Mouse (Mus musculus): ENCODE results near the gene Sept12. TPM values are rescaled to one million over a fixed set of nuclear protein-coding genes. Genes with fewer than 3 reads are reported as not detected.

Sept12 gene
- polyA plus RNA-seq, 1 experiment from 2014 or later, result not detected

DNA sequence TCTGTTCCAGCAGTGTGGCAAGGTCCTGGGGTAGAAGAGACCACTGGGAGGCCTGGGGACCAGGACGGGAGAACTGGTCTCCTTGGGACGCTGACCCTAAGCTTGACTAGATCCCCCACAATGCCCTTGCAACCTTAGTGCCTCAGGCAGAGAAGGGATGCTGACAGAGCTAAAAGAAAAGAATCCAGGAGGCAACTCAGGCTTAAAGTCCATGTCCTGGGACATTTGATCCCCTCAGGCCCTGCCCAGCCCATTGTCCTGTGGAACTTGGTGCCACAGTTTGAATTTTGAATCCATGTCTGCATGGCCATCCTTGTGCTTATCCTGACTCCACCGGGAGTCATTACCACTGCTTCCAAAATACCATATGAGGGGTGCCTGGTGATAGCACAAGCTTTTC lies 51.5 kb downstream of the Sept12 start:
- ATAC-seq (replicated peaks; ENCODE audit: extremely low read depth, insufficient read depth, low FRiP score), result no peak
- Histone ChIP-seq H3K4me1 (ENCODE audit: control insufficient read depth, insufficient read depth, low read length) (no peaks in the 10 kb centered on the region), H3K27ac (ENCODE audit: low read length) (no peak overlapping the region), H3K9ac (ENCODE audit: low read length) (no peak overlapping the region), H3K9me3 (replicated peaks; ENCODE audit: control insufficient read depth, low read length) (no peaks in the 10 kb centered on the region), H3K27me3 (ENCODE audit: control insufficient read depth, insufficient read depth, low read length) (no peaks in the 10 kb centered on the region), H3K4me3 (ENCODE audit: low read length) (no peak overlapping the region), H3K36me3 (ENCODE audit: control insufficient read depth, insufficient read depth) (peaks cover 26% of the 10 kb centered on the region), H3K4me2 (ENCODE audit: low read depth, low read length) (no peak overlapping the region)
- 87% methylated on average over 3 of the region's 3 CpGs for WGBS

DNA sequence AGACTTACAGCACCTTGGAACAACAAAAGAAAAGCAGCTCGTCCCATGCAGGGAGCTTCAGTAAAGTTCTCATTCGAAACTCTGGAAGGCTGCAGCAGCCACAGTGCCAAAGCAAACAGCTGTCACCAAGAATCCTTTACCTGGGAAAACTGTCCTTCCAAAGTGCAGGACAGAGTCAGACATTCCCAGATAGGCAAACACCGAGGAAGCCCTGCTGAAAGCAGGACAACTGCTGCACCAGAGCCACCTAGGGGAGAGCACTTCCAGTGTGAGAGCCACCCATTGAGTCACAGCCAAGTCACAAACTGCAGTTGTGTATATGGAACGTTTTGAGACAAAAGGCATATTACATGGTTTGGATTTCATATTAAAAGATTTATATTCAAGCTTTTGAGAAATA lies 52.2 kb downstream of the Sept12 start:
- no peaks in the 10 kb centered on the region for H3K27me3 ChIP-seq (ENCODE audit: control insufficient read depth, insufficient read depth, low read length)
- 74% methylated on average over 4 of the region's 4 CpGs for WGBS
- no peak overlapping the region for H3K4me3 ChIP-seq (ENCODE audit: low read length)
- peaks cover 26% of the 10 kb centered on the region for H3K36me3 ChIP-seq (ENCODE audit: control insufficient read depth, insufficient read depth)
- no peak overlapping the region for H3K27ac ChIP-seq (ENCODE audit: low read length)
- ATAC-seq (replicated peaks; ENCODE audit: extremely low read depth, insufficient read depth, low FRiP score), result no peak
- H3K4me1 ChIP-seq (ENCODE audit: control insufficient read depth, insufficient read depth, low read length), result no peaks in the 10 kb centered on the region
- H3K9ac ChIP-seq (ENCODE audit: low read length), result no peak overlapping the region
- H3K9me3 ChIP-seq (replicated peaks; ENCODE audit: control insufficient read depth, low read length), result no peaks in the 10 kb centered on the region
- H3K4me2 ChIP-seq (ENCODE audit: low read depth, low read length), result no peak overlapping the region

DNA sequence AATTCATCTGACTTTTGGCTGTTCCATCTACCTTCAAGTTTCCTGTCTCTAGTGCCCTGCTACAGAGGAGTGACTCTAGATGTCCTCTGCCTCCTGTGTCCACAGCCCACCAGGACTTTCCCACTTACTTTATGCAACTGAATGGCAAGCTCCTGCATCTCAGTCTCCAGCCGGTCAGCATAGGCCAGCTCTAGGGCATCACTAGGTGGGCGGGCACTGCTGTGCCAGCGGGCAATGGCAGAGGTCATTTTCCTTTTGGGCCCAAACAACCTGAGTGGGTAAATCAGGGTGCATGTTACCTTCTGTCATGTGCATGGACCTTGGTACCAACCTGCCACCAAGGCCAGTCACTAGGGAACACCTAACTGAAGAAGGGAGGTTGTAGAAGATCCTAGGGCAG lies 54.2 kb downstream of the Sept12 start:
- no peak for ATAC-seq (replicated peaks; ENCODE audit: extremely low read depth, insufficient read depth, low FRiP score)
- Histone ChIP-seq H3K4me2 (ENCODE audit: low read depth, low read length) (no peak overlapping the region), H3K27ac (ENCODE audit: low read length) (no peak overlapping the region), H3K4me3 (ENCODE audit: low read length) (no peak overlapping the region), H3K4me1 (ENCODE audit: control insufficient read depth, insufficient read depth, low read length) (peaks cover 7% of the 10 kb centered on the region), H3K27me3 (ENCODE audit: control insufficient read depth, insufficient read depth, low read length) (no peaks in the 10 kb centered on the region), H3K36me3 (ENCODE audit: control insufficient read depth, insufficient read depth) (peaks cover 25% of the 10 kb centered on the region), H3K9me3 (replicated peaks; ENCODE audit: control insufficient read depth, low read length) (no peaks in the 10 kb centered on the region), H3K9ac (ENCODE audit: low read length) (no peak overlapping the region)
- 93% methylated on average over 3 of the region's 3 CpGs for WGBS

- no peak for ATAC-seq (replicated peaks; ENCODE audit: extremely low read depth, insufficient read depth, low FRiP score)
- Histone ChIP-seq H3K9ac (ENCODE audit: low read length) (no peak overlapping the region), H3K27ac (ENCODE audit: low read length) (no peak overlapping the region), H3K36me3 (ENCODE audit: control insufficient read depth, insufficient read depth) (peaks cover 19% of the 10 kb centered on the region), H3K4me1 (ENCODE audit: control insufficient read depth, insufficient read depth, low read length) (peaks cover 8% of the 10 kb centered on the region), H3K9me3 (replicated peaks; ENCODE audit: control insufficient read depth, low read length) (no peaks in the 10 kb centered on the region), H3K4me2 (ENCODE audit: low read depth, low read length) (no peak overlapping the region), H3K4me3 (ENCODE audit: low read length) (no peak overlapping the region), H3K27me3 (ENCODE audit: control insufficient read depth, insufficient read depth, low read length) (no peaks in the 10 kb centered on the region)
- WGBS, result 95% methylated on average over 8 of the region's 8 CpGs
These were observed 54.8 kb downstream of the Sept12 start for GRCm38 (mm10) chr16:4942868-4943267.

DNA sequence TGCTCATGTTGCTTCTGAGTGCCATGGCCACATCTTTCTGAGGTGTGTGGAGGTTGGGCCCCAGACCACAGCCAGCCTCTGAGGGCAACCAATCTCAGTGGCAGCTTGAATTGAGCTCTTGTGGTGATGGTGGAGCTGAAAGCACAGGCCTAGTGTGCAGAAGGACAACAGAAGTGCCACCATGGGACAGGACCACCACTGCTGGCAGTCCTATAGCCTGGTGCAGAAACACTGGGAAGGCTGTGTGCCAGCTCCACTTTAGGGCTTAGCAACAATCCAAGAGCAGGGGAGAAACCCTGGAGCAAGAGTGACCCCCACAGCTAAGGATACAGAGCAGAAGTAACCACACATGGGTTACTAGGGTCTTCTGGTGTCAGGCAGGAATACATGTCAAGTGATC lies 56.6 kb downstream of the Sept12 start:
- peaks cover 27% of the 10 kb centered on the region for H3K36me3 ChIP-seq (ENCODE audit: control insufficient read depth, insufficient read depth)
- H3K9me3 ChIP-seq (replicated peaks; ENCODE audit: control insufficient read depth, low read length), result no peaks in the 10 kb centered on the region
- ATAC-seq (replicated peaks; ENCODE audit: extremely low read depth, insufficient read depth, low FRiP score), result no peak
- no peak overlapping the region for H3K27ac ChIP-seq (ENCODE audit: low read length)
- H3K4me1 ChIP-seq (ENCODE audit: control insufficient read depth, insufficient read depth, low read length), result peaks cover 10% of the 10 kb centered on the region
- H3K27me3 ChIP-seq (ENCODE audit: control insufficient read depth, insufficient read depth, low read length), result no peaks in the 10 kb centered on the region
- H3K9ac ChIP-seq (ENCODE audit: low read length), result no peak overlapping the region
- H3K4me3 ChIP-seq (ENCODE audit: low read length), result no peak overlapping the region
- no peak overlapping the region for H3K4me2 ChIP-seq (ENCODE audit: low read depth, low read length)

GRCm38 (mm10) chr16:4940311-4940850 lies 57.3 kb downstream of the Sept12 start:
- WGBS, result 91% methylated on average over 10 of the region's 10 CpGs
- Histone ChIP-seq H3K4me1 (ENCODE audit: control insufficient read depth, insufficient read depth, low read length) (peaks cover 13% of the 10 kb centered on the region), H3K27me3 (ENCODE audit: control insufficient read depth, insufficient read depth, low read length) (no peaks in the 10 kb centered on the region), H3K9me3 (replicated peaks; ENCODE audit: control insufficient read depth, low read length) (no peaks in the 10 kb centered on the region), H3K36me3 (ENCODE audit: control insufficient read depth, insufficient read depth) (peaks cover 27% of the 10 kb centered on the region), H3K27ac (ENCODE audit: low read length) (no peak overlapping the region; the same call in 1 of the 2 replicates), H3K4me2 (ENCODE audit: low read depth, low read length) (no peak overlapping the region), H3K9ac (ENCODE audit: low read length) (peak overlapping the region; percentile 93; the same call in 1 of the 2 replicates), H3K4me3 (ENCODE audit: low read length) (no peak overlapping the region)
- ATAC-seq (replicated peaks; ENCODE audit: extremely low read depth, insufficient read depth, low FRiP score), result no peak

GRCm38 (mm10) chr16:4939412-4939811 lies 58.2 kb downstream of the Sept12 start:
- Histone ChIP-seq H3K27ac (ENCODE audit: low read length) (peak overlapping the region; percentile 83), H3K4me2 (ENCODE audit: low read depth, low read length) (peak overlapping the region; percentile 90), H3K36me3 (ENCODE audit: control insufficient read depth, insufficient read depth) (peaks cover 37% of the 10 kb centered on the region), H3K27me3 (ENCODE audit: control insufficient read depth, insufficient read depth, low read length) (no peaks in the 10 kb centered on the region), H3K4me3 (ENCODE audit: low read length) (peak overlapping the region; percentile 83), H3K9ac (ENCODE audit: low read length) (peak overlapping the region; percentile 93), H3K4me1 (ENCODE audit: control insufficient read depth, insufficient read depth, low read length) (peaks cover 13% of the 10 kb centered on the region), H3K9me3 (replicated peaks; ENCODE audit: control insufficient read depth, low read length) (no peaks in the 10 kb centered on the region)
- 2% methylated on average over 16 of the region's 16 CpGs for WGBS
- peak; percentile 61 for ATAC-seq (replicated peaks; ENCODE audit: extremely low read depth, insufficient read depth, low FRiP score)

DNA sequence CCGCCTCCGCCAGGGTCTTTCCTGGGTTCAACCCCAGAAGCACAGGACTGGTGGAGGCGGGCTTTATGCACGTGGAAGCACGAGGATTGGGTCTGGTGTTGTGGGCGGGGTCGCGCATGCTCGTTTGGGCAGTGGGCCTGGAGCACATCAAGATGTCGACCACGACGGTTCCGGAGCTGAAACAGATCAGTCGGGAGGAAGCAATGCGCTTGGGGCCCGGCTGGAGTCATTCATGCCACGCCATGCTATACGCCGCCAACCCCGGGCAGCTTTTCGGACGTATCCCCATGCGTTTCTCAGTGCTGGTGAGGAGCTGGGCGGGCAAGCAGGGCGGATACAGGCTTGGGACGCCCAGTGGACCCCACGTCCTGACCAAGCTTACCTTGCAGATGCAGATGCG lies 58.7 kb downstream of the Sept12 start:
- Histone ChIP-seq H3K9ac (ENCODE audit: low read length) (peak overlapping the region; percentile 93), H3K4me1 (ENCODE audit: control insufficient read depth, insufficient read depth, low read length) (peaks cover 13% of the 10 kb centered on the region), H3K27ac (ENCODE audit: low read length) (peak overlapping the region; percentile 83), H3K4me2 (ENCODE audit: low read depth, low read length) (peak overlapping the region; percentile 90), H3K36me3 (ENCODE audit: control insufficient read depth, insufficient read depth) (peaks cover 41% of the 10 kb centered on the region), H3K4me3 (ENCODE audit: low read length) (peak overlapping the region; percentile 83), H3K9me3 (replicated peaks; ENCODE audit: control insufficient read depth, low read length) (no peaks in the 10 kb centered on the region), H3K27me3 (ENCODE audit: control insufficient read depth, insufficient read depth, low read length) (no peaks in the 10 kb centered on the region)
- under 1% methylated on average over 28 of the region's 28 CpGs for WGBS
- peak; percentile 96 for ATAC-seq (replicated peaks; ENCODE audit: extremely low read depth, insufficient read depth, low FRiP score)

DNA sequence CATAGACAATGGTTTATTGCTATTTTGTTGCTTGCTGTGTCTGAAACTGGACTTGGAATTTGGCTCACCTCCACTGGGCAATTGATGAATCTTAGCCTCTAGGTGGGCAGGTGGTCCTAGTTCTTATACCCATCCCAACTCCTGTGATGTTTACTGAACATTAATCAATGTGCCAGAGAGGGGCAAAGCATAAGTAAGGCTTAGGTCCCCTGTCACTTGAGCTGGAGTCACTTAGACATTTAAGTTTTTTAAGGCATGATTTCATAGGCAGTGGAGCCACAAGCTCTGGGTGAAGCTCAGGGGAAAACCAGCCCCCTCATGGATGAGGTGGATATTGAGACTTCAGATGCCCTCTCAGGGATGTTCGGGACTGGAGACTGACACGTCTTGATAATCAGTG lies 59.2 kb downstream of the Sept12 start, which contains the start of gene Nudt16l1:
TSS of gene Nudt16l1 (plus strand) at position 301 of the 400 bp plus-strand sequence.
- ATAC-seq (replicated peaks; ENCODE audit: extremely low read depth, insufficient read depth, low FRiP score), result no peak
- Histone ChIP-seq H3K9me3 (replicated peaks; ENCODE audit: control insufficient read depth, low read length) (no peaks in the 10 kb centered on the region), H3K36me3 (ENCODE audit: control insufficient read depth, insufficient read depth) (peaks cover 44% of the 10 kb centered on the region), H3K27me3 (ENCODE audit: control insufficient read depth, insufficient read depth, low read length) (no peaks in the 10 kb centered on the region), H3K9ac (ENCODE audit: low read length) (peak within 1 kb of the TSS; percentile 93), H3K4me1 (ENCODE audit: control insufficient read depth, insufficient read depth, low read length) (peaks cover 13% of the 10 kb centered on the region), H3K27ac (ENCODE audit: low read length) (peak within 1 kb of the TSS; percentile 83), H3K4me2 (ENCODE audit: low read depth, low read length) (peak within 1 kb of the TSS; percentile 90), H3K4me3 (ENCODE audit: low read length) (peak within 1 kb of the TSS; percentile 83)
- 3% methylated on average over 2 of the region's 2 CpGs for WGBS
